Mouse (Mus musculus) forebrain, embryonic 14.5 days (tissue): ENCODE data around the gene Baiap2. TPM values are rescaled to one million over a fixed set of nuclear protein-coding genes. Genes with fewer than 3 reads are reported as not detected.
A peak's percentile ranks its signal among the peaks of the same experiment; 100 is the strongest.

ENCODE experiments used
- ATAC-seq: fragments of 200-750 bp; cut with Nextera tagmentation; 2 replicates; pipeline ENCODE4 v1.8.0; 2017; ENCODE audit warnings: mild to moderate bottlenecking, moderate library complexity
- DNase-seq: peaks from one replicate; pipeline ENCODE4 v3.0.0-alpha.2; 2015; ENCODE audit warnings: low spot score
- H3K27ac ChIP-seq: fragments of 300-500 bp; sonication (generic); 2 replicates; pipeline ENCODE4 v1.5.1; 2014; ENCODE audit warnings: low read depth, mild to moderate bottlenecking, control low read depth, low read length, moderate library complexity
- H3K27me3 ChIP-seq: fragments of 300-500 bp; sonication (generic); replicated peaks from 2 replicates; pipeline ENCODE4 v1.6.1; 2014; ENCODE audit warnings: low read length, control low read depth, mixed read lengths; ENCODE audit not compliant: control insufficient read depth, insufficient read depth
- H3K36me3 ChIP-seq: fragments of 300-500 bp; sonication (generic); 2 replicates; pipeline ENCODE4 v1.6.1; 2014; ENCODE audit warnings: low read length, control low read depth; ENCODE audit not compliant: control insufficient read depth, insufficient read depth
- H3K4me1 ChIP-seq: fragments of 300-500 bp; sonication (generic); 2 replicates; pipeline ENCODE4 v1.6.1; 2014; ENCODE audit warnings: antibody characterized with exemption, low read length, control low read depth; ENCODE audit not compliant: control insufficient read depth, insufficient read depth
- H3K4me2 ChIP-seq: fragments of 300-500 bp; sonication (generic); 2 replicates; pipeline ENCODE4 v1.6.1; 2014; ENCODE audit warnings: mild to moderate bottlenecking, control low read depth, low read length
- H3K4me3 ChIP-seq: fragments of 300-500 bp; sonication (generic); 2 replicates; pipeline ENCODE4 v1.5.1; 2014; ENCODE audit warnings: low read depth, low read length, control low read depth
- H3K9ac ChIP-seq: fragments of 300-500 bp; sonication (generic); 2 replicates; pipeline ENCODE4 v1.6.1; 2014; ENCODE audit warnings: mild to moderate bottlenecking, low read length, control low read depth, moderate library complexity
- H3K9me3 ChIP-seq: fragments of 300-500 bp; sonication (generic); replicated peaks from 2 replicates; pipeline ENCODE4 v1.6.1; 2016; ENCODE audit warnings: low read length, control low read depth, mixed read lengths; ENCODE audit not compliant: control insufficient read depth
- whole genome bisulfite sequencing: fragments of 180-500 bp; shearing (Covaris S2); extraction: QIAGEN DNeasy Blood & Tissue Kit; methylation state at CpG from one replicate; pipeline ENCODE4 v1.1.7; 2014; 5-methylcytosine and 5-hydroxymethylcytosine counted together
- polyA plus RNA-seq: library from polyadenylated mRNA; unstranded; fragments of >200 nt; fragmentation: Nextera tagmentation; extraction: Ambion mirVana; gene quantifications from 2 replicates; pipeline ENCODE4 v1.2.1, GENCODE M21; 2014

Gene Baiap2
- polyA plus RNA-seq, 1 experiment from 2014 or later = 18.7 TPM

DNA sequence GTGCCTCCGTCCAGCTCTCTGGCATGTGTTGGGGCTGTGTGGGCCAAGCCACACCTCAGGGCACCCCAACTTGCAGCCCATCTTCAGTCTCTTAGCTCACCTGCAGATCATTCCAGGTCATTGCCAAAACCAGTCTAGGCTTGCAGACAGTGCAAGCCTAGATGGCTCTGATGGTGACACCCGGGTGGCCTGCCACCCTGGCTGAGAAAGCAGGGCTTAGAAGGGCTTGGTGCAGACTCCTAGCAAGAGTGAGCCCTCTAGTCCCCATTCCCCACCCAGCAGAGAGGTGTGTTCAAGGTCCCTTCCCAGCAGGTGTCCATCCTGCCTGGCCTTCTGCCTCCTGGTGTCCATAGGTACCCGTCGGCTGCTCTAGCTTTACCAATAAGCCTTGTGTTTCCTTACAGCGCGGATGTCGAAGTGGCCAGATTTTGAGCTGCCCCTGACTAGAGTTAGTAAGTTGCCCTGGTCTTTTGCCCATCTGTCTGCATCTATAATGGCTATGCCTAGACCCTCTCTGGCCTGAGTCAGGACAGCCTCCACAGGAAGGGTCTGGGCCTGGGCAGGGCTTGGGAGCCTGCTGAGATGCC is 60.2 kb downstream of the Baiap2 start:
- WGBS = 96% methylated on average over 7 of the region's 7 CpGs

DNA sequence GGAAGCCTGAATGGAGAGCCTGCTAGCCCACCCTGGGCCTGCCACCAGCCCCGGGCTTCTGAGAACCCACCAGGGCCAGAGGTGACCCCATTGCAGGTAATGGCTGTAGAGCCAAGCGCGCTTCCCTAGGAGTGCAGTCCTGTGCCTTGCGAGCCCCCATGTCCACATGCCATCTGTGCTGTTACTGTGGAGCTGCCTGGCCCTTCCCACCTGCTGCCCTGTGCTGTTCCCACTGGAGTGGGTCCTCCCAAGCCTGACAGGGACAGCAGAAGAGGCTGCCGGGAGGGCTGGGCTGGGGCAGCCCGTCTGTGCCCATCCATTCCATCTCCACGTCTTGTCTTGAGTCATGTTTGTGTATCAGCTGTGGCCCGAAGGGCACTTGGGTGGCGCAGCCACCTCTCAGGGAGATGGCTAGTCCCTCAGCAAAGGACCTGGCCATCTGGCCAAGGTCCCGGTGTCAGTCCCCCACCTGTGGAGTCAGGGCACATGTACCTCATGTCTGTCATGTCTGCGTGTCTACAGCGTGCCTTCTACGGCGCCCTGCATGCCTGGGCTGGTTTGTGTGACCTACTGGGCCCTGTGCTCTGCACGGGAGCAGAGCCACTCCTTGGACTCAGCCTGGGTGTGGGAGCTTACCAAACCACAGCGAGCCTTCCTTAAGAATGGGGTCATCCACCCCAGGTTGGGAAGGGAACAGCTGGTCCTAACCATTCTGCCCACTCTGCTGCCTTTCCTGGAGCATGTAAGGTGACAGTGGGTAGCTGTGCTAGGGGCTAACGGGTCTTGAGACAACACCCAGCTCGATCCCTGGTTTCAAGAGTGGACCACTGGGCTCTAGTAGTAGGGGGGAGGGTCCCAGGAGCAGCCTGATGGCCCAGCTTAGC is 63.1 kb downstream of the Baiap2 start:
- Histone ChIP-seq H3K9me3 (no peaks in the 10 kb centered on the region), H3K9ac (no peak overlapping the region), H3K27me3 (no peaks in the 10 kb centered on the region), H3K27ac (no peak overlapping the region), H3K4me1 (no peaks in the 10 kb centered on the region), H3K36me3 (peaks cover 20% of the 10 kb centered on the region; the same call in 1 of the 2 replicates), H3K4me2 (no peak overlapping the region), H3K4me3 (no peak overlapping the region)
- DNase-seq (no peak), ATAC-seq (no peak)
- 93% methylated on average over 18 of the region's 18 CpGs for WGBS

More for the DNA sequence above, 60.2 kb downstream of the Baiap2 start:
- no peak for DNase-seq
- H3K9me3 ChIP-seq = no peaks in the 10 kb centered on the region
- H3K4me3 ChIP-seq = no peak overlapping the region
- H3K36me3 ChIP-seq = 0 out of 2 replicates have a peak, but pooled peaks cover 5% of the 10 kb centered on the region
- H3K4me2 ChIP-seq = no peak overlapping the region
- H3K9ac ChIP-seq = no peak overlapping the region
- no peak overlapping the region for H3K27ac ChIP-seq
- no peaks in the 10 kb centered on the region for H3K4me1 ChIP-seq
- H3K27me3 ChIP-seq = no peaks in the 10 kb centered on the region
- no peak for ATAC-seq

DNA sequence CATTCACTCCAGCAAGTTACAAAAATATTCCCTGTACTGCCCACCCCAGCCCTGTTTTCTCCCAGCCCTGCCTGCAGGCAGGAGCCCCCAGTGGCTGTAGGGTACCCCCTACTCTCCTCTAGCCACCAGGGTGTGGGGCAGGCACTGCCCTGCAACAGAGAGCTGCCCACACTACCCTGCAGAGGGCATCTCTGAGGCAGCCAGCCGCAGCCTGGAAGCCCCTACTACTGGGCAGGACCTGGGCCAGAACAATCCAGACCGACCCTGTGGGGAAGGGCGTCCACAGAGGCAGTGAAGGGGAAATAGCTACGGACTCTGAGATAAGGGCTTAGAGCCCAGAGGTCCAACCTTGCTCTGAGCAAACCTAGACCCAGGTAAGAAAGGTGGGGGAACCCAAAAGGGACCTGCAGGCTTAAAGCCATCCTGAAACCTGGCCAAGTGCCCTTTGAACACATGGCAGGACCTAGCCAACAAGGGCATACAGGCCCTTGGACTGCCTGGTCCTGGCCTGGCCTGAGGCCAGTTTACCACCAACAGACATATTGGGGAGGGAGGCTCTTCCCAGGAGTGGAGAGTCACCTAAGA is 65.0 kb downstream of the Baiap2 start:
- Histone ChIP-seq H3K4me1 (peaks cover 4% of the 10 kb centered on the region; the same call in 1 of the 2 replicates), H3K36me3 (peaks cover 31% of the 10 kb centered on the region; the same call in 1 of the 2 replicates), H3K9ac (no peak overlapping the region), H3K4me3 (no peak overlapping the region), H3K27ac (no peak overlapping the region), H3K27me3 (0 out of 2 replicates have a peak, but pooled peaks cover 3% of the 10 kb centered on the region), H3K4me2 (no peak overlapping the region), H3K9me3 (no peaks in the 10 kb centered on the region)
- ATAC-seq (no peak), DNase-seq (no peak)
- WGBS = 68% methylated on average over 4 of the region's 4 CpGs

- H3K9me3 ChIP-seq = no peaks in the 10 kb centered on the region
- no peak for DNase-seq
- WGBS = 100% methylated on average over 1 of the region's 1 CpGs
Measured at GRCm38 (mm10) chr11:120008501-120008900, 65.9 kb downstream of the Baiap2 start.

GRCm38 (mm10) chr11:120008956-120009355 is 66.4 kb downstream of the Baiap2 start:
- no peak overlapping the region for H3K27ac ChIP-seq
- H3K9me3 ChIP-seq = no peaks in the 10 kb centered on the region
- peaks cover 31% of the 10 kb centered on the region; the same call in 1 of the 2 replicates for H3K36me3 ChIP-seq
- no peak overlapping the region for H3K4me2 ChIP-seq
- peaks cover 7% of the 10 kb centered on the region; the same call in 1 of the 2 replicates for H3K4me1 ChIP-seq
- H3K27me3 ChIP-seq = 0 out of 2 replicates have a peak, but pooled peaks cover 3% of the 10 kb centered on the region
- no peak for ATAC-seq
- WGBS = 90% methylated on average over 8 of the region's 8 CpGs
- H3K4me3 ChIP-seq = no peak overlapping the region
- no peak overlapping the region for H3K9ac ChIP-seq
- DNase-seq = no peak

More at GRCm38 (mm10) chr11:120008501-120008900, 65.9 kb downstream of the Baiap2 start:
- Histone ChIP-seq H3K27me3 (0 out of 2 replicates have a peak, but pooled peaks cover 3% of the 10 kb centered on the region), H3K36me3 (peaks cover 31% of the 10 kb centered on the region; the same call in 1 of the 2 replicates), H3K4me3 (no peak overlapping the region), H3K4me1 (peaks cover 7% of the 10 kb centered on the region; the same call in 1 of the 2 replicates), H3K27ac (no peak overlapping the region), H3K9ac (no peak overlapping the region), H3K4me2 (no peak overlapping the region)
- no peak for ATAC-seq

DNA sequence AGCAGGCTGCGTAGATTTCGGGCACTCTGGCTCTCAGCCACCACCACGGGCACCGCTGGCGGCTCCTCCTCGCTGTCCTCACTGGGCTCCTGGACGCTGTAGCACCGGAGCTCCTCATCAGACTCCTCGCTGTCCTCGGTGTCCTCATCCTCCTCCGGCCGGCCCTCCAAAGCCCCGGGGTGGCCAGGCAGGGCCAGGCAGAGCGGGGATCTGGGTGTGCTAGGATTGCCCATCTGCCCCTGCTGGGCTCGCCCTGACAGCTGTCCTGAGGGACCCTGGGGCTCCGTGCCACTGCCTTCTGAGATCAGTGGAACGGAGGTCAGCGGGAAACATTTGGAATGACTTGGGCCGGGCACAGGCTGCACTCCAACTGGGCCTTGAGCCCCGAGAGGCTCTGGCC is 67.4 kb downstream of the Baiap2 start:
- peaks cover 7% of the 10 kb centered on the region; the same call in 1 of the 2 replicates for H3K4me1 ChIP-seq
- ATAC-seq = no peak
- WGBS = 87% methylated on average over 20 of the region's 20 CpGs

DNA sequence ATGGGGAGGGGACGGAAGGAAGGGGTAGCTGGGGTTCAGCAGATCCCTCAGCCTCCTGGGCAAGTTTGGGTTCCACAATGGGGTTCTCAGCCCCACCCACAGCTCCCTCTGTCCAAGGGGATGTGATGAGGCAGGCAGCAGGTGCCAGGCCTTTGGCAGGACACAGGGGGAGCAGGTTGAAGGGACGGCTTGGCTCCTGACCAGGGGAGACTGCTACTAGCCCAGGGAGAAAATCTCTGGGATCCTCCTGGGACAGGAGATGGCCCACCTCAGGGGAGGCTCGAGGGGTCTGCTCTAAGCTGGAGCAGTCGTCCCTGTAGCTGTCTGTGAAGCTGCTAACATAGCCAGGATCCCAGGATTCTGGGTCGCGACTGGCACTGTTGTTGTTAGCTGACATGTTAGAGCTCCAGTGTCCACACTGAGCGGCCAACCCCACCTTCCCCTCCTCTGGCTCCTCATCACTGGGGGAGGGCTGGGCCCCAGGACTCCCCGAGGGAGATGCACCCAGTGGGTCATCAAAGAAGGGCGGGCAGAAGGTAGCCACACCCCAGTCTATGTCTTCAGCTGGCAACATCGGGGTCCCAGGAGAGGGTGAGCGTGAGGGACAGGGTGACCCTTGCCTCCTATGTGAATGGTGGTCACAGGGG is 68.7 kb downstream of the Baiap2 start:
- Histone ChIP-seq H3K9me3 (no peaks in the 10 kb centered on the region), H3K4me2 (peak overlapping the region; percentile 24; the same call in 1 of the 2 replicates), H3K4me3 (no peak overlapping the region), H3K9ac (no peak overlapping the region), H3K27ac (no peak overlapping the region), H3K36me3 (peaks cover 36% of the 10 kb centered on the region; the same call in 1 of the 2 replicates), H3K4me1 (peaks cover 7% of the 10 kb centered on the region; the same call in 1 of the 2 replicates), H3K27me3 (0 out of 2 replicates have a peak, but pooled peaks cover 3% of the 10 kb centered on the region)
- WGBS = 73% methylated on average over 11 of the region's 11 CpGs
- ATAC-seq = no peak
- no peak for DNase-seq

More for the DNA sequence above, 67.4 kb downstream of the Baiap2 start:
- H3K27ac ChIP-seq = no peak overlapping the region
- DNase-seq = no peak
- H3K27me3 ChIP-seq = 0 out of 2 replicates have a peak, but pooled peaks cover 3% of the 10 kb centered on the region
- H3K4me3 ChIP-seq = no peak overlapping the region
- H3K36me3 ChIP-seq = peaks cover 34% of the 10 kb centered on the region; the same call in 1 of the 2 replicates
- no peaks in the 10 kb centered on the region for H3K9me3 ChIP-seq
- H3K9ac ChIP-seq = no peak overlapping the region
- H3K4me2 ChIP-seq = no peak overlapping the region
